Mouse (Mus musculus) cortical plate, adult 2 months (tissue): ENCODE data around the gene Pp2d1.
A peak's percentile ranks its signal among the peaks of the same experiment; 100 is the strongest.

ENCODE experiments used
- CTCF ChIP-seq: fragments of 200-500 bp; IDR thresholded peaks from 2 replicates; pipeline ENCODE4 v1.5.1; 2011; ENCODE audit warnings: mild to moderate bottlenecking, control low read depth, low read length; ENCODE audit not compliant: insufficient read depth; ENCODE audit errors: extremely low read depth
- POLR2A ChIP-seq: fragments of 200-500 bp; IDR thresholded peaks from 2 replicates; pipeline ENCODE4 v1.6.1; 2011; ENCODE audit warnings: mild to moderate bottlenecking, low read length, control low read depth; ENCODE audit not compliant: insufficient read depth; ENCODE audit errors: extremely low read depth

DNA sequence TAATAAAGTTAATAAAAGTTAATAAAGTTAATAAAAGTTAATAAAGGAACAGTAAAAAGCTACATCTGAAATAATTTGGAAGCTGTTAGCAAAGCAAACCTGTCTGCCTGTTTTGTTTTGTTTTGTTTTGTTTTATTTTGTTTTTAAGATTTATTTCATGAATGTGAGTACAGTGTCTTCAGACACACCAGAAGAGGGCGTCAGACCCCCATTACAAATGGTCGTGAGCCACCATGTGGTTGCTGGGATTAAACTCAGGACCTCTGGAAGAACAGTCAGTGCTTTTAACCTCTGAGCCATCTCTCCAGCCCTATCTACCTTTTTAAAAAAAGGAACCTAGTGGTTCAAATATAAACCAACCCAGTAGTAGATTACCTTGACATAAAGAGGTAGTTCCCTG lies 8.1 kb downstream of the Pp2d1 start:
- peak; percentile 13; the same call in 1 of the 2 replicates for TF ChIP-seq CTCF
- no peak for TF ChIP-seq POLR2A
